Mouse (Mus musculus) neural tube, embryonic 15.5 days (tissue): ENCODE data around the gene Sac3d1. TPM values are rescaled to one million over a fixed set of nuclear protein-coding genes. Genes with fewer than 3 reads are reported as not detected.

ENCODE experiments used
- ATAC-seq: fragments of 200-750 bp; cut with Nextera tagmentation; 2 replicates; pipeline ENCODE4 v1.8.0; 2017; ENCODE audit warnings: mild to moderate bottlenecking, moderate TSS enrichment, moderate library complexity; ENCODE audit not compliant: low FRiP score
- H3K27ac ChIP-seq: fragments of 300-500 bp; sonication (generic); replicated peaks from 2 replicates; pipeline ENCODE4 v1.5.1; 2015; ENCODE audit warnings: mild to moderate bottlenecking, inconsistent platforms
- H3K27me3 ChIP-seq: fragments of 300-500 bp; sonication (generic); replicated peaks from 2 replicates; pipeline ENCODE4 v1.6.1; 2015; ENCODE audit warnings: inconsistent platforms
- H3K36me3 ChIP-seq: fragments of 300-500 bp; sonication (generic); 2 replicates; pipeline ENCODE4 v1.6.1; 2015; ENCODE audit warnings: inconsistent platforms
- H3K4me1 ChIP-seq: fragments of 300-500 bp; sonication (generic); 2 replicates; pipeline ENCODE4 v1.6.1; 2015; ENCODE audit warnings: inconsistent platforms
- H3K4me2 ChIP-seq: fragments of 300-500 bp; sonication (generic); 2 replicates; pipeline ENCODE4 v1.6.1; 2015; ENCODE audit warnings: inconsistent platforms, mild to moderate bottlenecking, moderate library complexity
- H3K4me3 ChIP-seq: fragments of 300-500 bp; sonication (generic); replicated peaks from 2 replicates; pipeline ENCODE4 v1.5.1; 2015; ENCODE audit warnings: mild to moderate bottlenecking, inconsistent platforms
- H3K9ac ChIP-seq: fragments of 300-500 bp; sonication (generic); replicated peaks from 2 replicates; pipeline ENCODE4 v1.6.1; 2015; ENCODE audit warnings: mild to moderate bottlenecking, inconsistent platforms
- H3K9me3 ChIP-seq: fragments of 300-500 bp; sonication (generic); replicated peaks from 2 replicates; pipeline ENCODE4 v1.6.1; 2016; ENCODE audit warnings: inconsistent platforms
- WGBS: fragments of 180-500 bp; shearing (Covaris S2); methylation state at CpG from one replicate; pipeline ENCODE4 v1.1.7; 2015; ENCODE audit warnings: mixed read lengths; 5-methylcytosine and 5-hydroxymethylcytosine counted together
- polyA plus RNA-seq: library from polyadenylated mRNA; unstranded; fragments of >200 nt; fragmentation: Nextera tagmentation; extraction: Ambion mirVana; gene quantifications from 2 replicates; pipeline ENCODE4 v1.2.1, GENCODE M21; 2015

Sac3d1 gene
- polyA plus RNA-seq: 52.7 and 53.4 TPM in 2 replicates

DNA sequence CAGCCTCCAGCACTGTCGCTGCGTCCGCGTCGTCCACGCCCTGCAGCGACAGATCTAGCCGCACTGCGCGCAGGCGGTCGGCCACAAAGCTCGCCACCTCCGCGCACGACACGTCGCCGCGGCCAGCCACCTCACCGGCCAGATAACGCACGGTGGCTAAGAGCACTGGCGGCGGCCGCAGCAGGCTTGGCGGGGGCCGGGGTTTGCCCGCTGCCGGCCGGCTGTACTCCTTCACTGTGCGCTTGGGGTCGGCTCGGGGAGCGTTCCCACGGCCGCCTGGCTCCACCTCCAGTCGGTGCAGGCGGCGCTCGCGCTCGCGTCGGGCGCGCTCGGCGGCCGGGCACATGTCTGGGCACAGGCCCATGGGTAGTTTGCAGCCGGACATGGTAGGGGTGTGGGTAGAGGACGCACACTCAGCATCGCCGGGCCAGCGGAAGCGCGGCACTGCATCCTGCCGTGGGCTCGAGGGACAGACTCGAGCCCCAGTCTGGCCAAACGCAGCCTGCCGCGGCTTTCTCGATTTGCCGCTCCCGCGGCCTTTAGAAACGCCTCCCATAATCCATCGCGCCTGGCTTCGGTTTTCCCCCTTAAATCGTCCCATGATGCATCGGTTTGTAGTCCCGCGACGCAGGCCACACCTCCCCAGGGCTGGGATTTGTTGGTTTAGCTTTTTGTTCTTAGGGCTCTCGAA, at the start of gene Sac3d1:
TSS of gene Sac3d1 (minus strand) at position 665 of the 691 bp plus-strand sequence.
- Histone ChIP-seq H3K36me3 (peaks cover 29% of the 10 kb centered on the region), H3K27ac (peak within 1 kb of the TSS; percentile 95), H3K9ac (peak within 1 kb of the TSS; percentile 78), H3K4me2 (peak within 1 kb of the TSS; percentile 92), H3K4me1 (peaks cover 30% of the 10 kb centered on the region), H3K9me3 (no peaks in the 10 kb centered on the region), H3K27me3 (no peaks in the 10 kb centered on the region), H3K4me3 (peak within 1 kb of the TSS; percentile 71)
- under 1% methylated on average over 77 of the region's 77 CpGs for WGBS
- ATAC-seq: peak; percentile 92

DNA sequence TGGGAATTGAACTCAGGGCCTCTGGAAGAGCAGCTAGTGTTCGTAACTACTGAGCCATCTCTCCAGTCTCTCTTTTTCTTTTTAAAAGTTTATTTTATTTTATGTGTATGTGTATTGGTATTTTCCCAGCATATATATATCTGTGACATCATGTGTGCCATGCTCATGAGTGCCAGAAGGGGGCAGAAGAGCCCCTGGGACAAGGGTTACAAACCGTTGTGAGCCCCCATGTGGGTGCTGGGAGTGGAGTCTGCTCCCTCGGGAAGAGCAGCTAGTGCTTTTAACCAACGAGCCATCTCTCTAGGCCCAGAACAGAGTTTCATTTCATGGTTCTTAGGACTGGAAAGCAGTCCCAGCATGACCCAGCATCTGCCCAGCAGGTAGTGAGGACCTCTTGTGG, 48.3 kb upstream of the Sac3d1 start:
- no peak overlapping the region for H3K9ac ChIP-seq
- ATAC-seq: no peak
- no peak overlapping the region for H3K4me2 ChIP-seq
- H3K27me3 ChIP-seq: no peaks in the 10 kb centered on the region
- no peaks in the 10 kb centered on the region for H3K9me3 ChIP-seq
- no peak overlapping the region for H3K27ac ChIP-seq
- 77% methylated on average over 4 of the region's 4 CpGs for WGBS
- no peak overlapping the region for H3K4me3 ChIP-seq
- H3K4me1 ChIP-seq: no peaks in the 10 kb centered on the region
- H3K36me3 ChIP-seq: no peaks in the 10 kb centered on the region

DNA sequence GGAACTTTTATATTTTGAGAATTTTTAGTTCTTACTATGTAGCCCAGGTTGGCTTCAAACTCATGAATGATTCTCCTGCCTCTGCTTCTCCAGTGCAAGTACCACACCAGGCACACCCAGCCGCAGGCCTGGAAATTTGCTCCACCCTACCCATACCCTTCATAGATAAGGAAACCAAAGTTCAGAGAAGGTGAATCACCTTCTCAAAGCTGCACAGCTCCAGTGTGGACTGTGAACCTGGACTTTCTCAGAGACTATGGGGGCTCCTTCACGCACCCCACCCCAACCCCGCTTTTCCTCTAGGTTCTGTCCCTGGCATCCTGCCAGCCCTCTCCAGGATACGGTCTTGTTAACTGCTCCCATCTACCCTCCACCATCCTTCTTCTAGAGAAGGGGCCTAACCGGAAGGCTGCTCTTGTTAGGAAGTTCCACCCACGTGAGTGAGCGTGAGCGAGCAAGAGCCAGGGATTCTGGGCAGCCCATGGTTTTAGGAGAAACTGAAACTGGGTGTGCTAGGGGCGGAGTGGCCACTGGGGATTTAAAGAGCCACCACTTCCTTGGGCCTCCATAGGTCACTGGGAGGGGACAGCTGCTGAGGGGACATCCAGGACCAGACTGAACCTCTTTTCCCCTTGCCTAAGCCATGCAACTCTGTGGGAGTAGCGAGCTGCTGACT, 45.6 kb upstream of the Sac3d1 start:
- H3K9me3 ChIP-seq: no peaks in the 10 kb centered on the region
- no peak overlapping the region for H3K4me2 ChIP-seq
- H3K4me3 ChIP-seq: no peak overlapping the region
- H3K27me3 ChIP-seq: no peaks in the 10 kb centered on the region
- WGBS: 72% methylated on average over 10 of the region's 10 CpGs
- no peak overlapping the region for H3K27ac ChIP-seq
- H3K9ac ChIP-seq: no peak overlapping the region
- no peak for ATAC-seq
- H3K36me3 ChIP-seq: no peaks in the 10 kb centered on the region
- H3K4me1 ChIP-seq: no peaks in the 10 kb centered on the region

DNA sequence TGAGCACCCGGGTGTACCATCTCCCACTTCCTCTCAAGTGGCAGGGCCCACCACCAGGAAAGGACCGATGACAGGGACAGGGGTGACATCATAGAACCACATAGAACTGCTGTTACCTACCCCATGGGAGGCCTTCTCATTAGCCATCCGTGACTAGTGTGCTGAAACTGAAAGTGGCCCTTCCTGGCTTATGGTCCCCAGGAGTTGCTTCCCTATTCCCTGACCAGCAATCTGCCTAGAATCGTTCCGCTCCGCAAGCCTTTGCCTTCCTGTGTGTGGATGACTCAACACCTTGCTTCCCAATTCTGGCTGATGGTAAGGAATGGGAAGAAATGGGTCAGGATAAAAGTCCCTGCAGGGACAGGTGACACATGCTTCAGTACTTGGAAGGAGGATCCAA, 38.8 kb upstream of the Sac3d1 start:
- H3K4me1 ChIP-seq: no peaks in the 10 kb centered on the region
- H3K4me2 ChIP-seq: no peak overlapping the region
- no peaks in the 10 kb centered on the region for H3K36me3 ChIP-seq
- H3K27ac ChIP-seq: no peak overlapping the region
- no peak overlapping the region for H3K4me3 ChIP-seq
- no peak for ATAC-seq
- no peaks in the 10 kb centered on the region for H3K27me3 ChIP-seq
- no peak overlapping the region for H3K9ac ChIP-seq
- no peaks in the 10 kb centered on the region for H3K9me3 ChIP-seq
- WGBS: 70% methylated on average over 6 of the region's 6 CpGs

DNA sequence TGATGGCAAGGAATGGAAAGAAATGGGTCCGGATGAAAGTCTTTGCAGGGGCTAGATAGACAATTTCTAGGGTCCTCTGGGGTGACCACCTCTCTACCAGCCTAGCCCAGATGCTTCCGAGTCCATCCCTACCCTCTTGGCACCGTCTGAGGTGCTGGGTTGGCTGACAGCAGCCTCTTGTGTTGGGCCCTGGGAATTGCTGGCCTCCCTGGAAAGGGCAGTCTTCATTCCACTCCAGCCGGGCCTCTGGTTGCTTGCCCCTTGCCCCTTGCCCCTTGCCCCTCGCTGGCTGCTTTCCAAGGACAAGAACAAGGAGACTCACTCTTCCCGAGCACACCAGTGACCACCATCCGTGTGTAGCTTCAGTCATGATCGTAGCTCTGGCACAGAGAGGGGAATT, 37.9 kb upstream of the Sac3d1 start:
- no peak overlapping the region for H3K4me2 ChIP-seq
- H3K4me3 ChIP-seq: no peak overlapping the region
- H3K27me3 ChIP-seq: no peaks in the 10 kb centered on the region
- H3K4me1 ChIP-seq: no peaks in the 10 kb centered on the region
- H3K27ac ChIP-seq: no peak overlapping the region
- WGBS: 66% methylated on average over 8 of the region's 8 CpGs
- no peak for ATAC-seq
- H3K36me3 ChIP-seq: no peaks in the 10 kb centered on the region
- no peak overlapping the region for H3K9ac ChIP-seq
- no peaks in the 10 kb centered on the region for H3K9me3 ChIP-seq

DNA sequence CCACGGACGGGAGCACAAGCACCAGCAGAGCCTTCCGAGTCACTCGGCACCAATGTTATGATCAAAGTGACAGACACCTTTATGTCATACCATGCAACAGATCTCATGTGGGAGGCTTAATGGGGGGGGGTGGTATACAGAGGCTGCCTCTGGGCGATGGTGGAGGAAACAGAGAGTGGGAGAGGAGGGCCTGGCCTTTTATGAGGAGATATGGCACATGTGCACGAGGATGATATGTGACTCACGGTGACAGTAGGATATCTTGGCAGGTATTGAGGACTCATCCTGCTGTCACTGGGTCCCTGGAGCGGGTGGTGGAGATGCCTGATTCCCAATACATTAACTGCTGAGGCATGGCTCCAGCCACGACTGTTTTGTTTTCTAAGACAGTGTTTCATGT, 36.7 kb upstream of the Sac3d1 start:
- Histone ChIP-seq H3K4me2 (no peak overlapping the region), H3K36me3 (no peaks in the 10 kb centered on the region), H3K4me3 (no peak overlapping the region), H3K27ac (no peak overlapping the region), H3K4me1 (no peaks in the 10 kb centered on the region), H3K27me3 (no peaks in the 10 kb centered on the region), H3K9ac (no peak overlapping the region), H3K9me3 (no peaks in the 10 kb centered on the region)
- no peak for ATAC-seq
- 90% methylated on average over 9 of the region's 9 CpGs for WGBS

DNA sequence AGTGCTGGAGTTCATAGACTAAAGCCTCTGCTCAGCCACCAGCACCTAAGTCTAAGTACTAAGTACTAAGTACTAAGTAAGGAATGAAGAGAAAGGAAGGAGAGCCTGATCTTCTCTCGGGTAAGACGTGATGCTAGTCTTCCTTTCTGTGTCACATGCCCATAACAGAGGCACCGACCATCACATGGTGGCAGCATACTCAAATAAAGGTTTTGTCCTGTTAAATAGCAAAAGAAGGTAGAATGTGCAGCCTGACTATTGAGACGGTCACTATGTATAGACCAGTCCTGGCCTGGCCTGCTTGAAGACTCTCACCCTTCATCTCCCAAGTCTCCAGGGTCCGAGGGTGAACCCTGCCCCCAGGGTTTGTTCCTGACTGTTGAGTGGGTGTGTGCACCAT, 26.4 kb upstream of the Sac3d1 start:
- no peaks in the 10 kb centered on the region for H3K27me3 ChIP-seq
- ATAC-seq: no peak
- WGBS: 81% methylated on average over 5 of the region's 5 CpGs

DNA sequence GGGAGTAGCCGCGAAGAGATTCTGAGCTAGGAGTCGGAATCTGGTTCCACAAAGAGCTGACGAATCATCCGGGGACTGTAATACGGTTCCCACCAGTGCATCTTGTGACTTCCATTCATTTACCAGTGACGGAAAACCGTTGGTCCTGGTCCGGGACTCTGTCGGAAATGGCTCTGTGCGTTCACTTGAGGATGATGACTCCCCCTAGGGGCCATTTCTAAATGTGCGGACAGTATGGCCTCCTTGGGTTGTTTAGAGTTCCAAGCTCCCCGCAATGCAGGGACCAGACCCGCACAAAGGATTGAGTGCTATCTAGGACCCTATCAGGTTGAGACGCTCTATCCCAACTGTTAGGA, 22.9 kb upstream of the Sac3d1 start, which contains the start of gene Arl2:
TSS of gene Arl2 (minus strand) at position 155 of the 356 bp plus-strand sequence.
- no peaks in the 10 kb centered on the region for H3K27me3 ChIP-seq
- H3K4me3 ChIP-seq: peak within 1 kb of the TSS; percentile 72
- H3K27ac ChIP-seq: peak within 1 kb of the TSS; percentile 100
- H3K36me3 ChIP-seq: peaks cover 12% of the 10 kb centered on the region
- peak within 1 kb of the TSS; percentile 87 for H3K4me2 ChIP-seq
- peaks cover 19% of the 10 kb centered on the region for H3K4me1 ChIP-seq
- ATAC-seq: peak; percentile 78
- H3K9ac ChIP-seq: peak within 1 kb of the TSS; percentile 92
- H3K9me3 ChIP-seq: no peaks in the 10 kb centered on the region
- under 1% methylated on average over 15 of the region's 15 CpGs for WGBS

More for the DNA sequence above, 26.4 kb upstream of the Sac3d1 start:
- Histone ChIP-seq H3K4me2 (no peak overlapping the region), H3K27ac (no peak overlapping the region), H3K9me3 (no peaks in the 10 kb centered on the region), H3K36me3 (no peaks in the 10 kb centered on the region), H3K9ac (no peak overlapping the region), H3K4me3 (no peak overlapping the region), H3K4me1 (peaks cover 14% of the 10 kb centered on the region)

DNA sequence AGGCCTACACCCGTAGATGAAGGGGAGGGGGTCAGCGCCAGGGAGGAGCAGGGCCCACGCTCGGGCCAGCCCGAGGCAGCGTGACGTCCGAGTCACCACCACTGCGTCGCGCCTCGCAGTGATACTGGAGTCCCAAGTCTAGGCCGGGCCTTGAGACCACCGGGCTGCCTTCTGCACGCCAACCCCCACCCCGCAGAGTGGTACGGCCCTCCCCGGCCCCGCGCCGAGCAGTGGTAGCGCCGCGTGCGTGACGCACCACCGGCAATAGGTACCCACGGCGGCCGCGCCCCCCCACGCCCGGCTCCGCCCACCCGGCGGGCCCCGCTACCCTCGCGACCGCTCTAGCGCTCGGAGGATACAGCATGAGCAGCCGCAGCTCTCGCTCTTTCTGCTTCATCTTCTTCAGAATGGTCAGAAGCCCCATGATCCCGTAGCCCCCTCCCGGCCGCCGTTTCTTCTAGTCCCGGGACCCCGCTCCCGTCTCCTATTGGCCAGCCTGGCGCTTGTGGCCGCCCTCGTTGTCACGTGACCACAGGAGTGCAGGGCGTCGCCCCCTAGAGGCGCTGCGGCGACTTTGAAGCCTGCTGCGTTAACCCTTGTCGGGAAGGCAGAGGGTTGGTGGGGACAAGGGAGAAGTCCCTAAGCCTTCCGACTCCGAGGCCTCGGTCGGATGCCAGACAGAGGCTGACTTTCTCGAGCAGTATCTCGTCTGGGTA, 22.4 kb upstream of the Sac3d1 start, which contains the start of gene Batf2:
TSS of gene Batf2 (plus strand) at position 306 of the 716 bp plus-strand sequence.
- H3K4me1 ChIP-seq: peaks cover 19% of the 10 kb centered on the region
- peaks cover 16% of the 10 kb centered on the region for H3K36me3 ChIP-seq
- H3K4me3 ChIP-seq: peak within 1 kb of the TSS; percentile 72
- ATAC-seq: peak; percentile 93
- no peaks in the 10 kb centered on the region for H3K9me3 ChIP-seq
- under 1% methylated on average over 66 of the region's 68 CpGs for whole genome bisulfite sequencing
- H3K9ac ChIP-seq: peak within 1 kb of the TSS; percentile 92
- peak within 1 kb of the TSS; percentile 87 for H3K4me2 ChIP-seq
- H3K27me3 ChIP-seq: no peaks in the 10 kb centered on the region
- H3K27ac ChIP-seq: peak within 1 kb of the TSS; percentile 100

DNA sequence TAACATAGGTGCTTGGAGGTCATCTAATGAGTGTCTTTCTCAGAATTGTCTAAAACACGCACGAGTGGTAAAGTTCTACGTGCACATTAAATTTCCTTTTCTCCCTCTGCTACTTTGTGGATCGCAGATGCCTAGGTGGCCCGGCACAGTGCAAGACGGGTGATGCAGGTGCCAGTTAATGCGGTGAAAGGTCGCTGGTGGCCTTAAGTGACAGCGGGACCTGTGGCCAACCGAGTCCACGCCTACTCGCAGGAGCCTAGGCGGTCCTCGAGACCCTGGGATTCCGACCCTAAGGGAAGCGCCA, 21.9 kb upstream of the Sac3d1 start:
- no peaks in the 10 kb centered on the region for H3K9me3 ChIP-seq
- H3K4me3 ChIP-seq: peak overlapping the region; percentile 72
- H3K36me3 ChIP-seq: peaks cover 21% of the 10 kb centered on the region
- H3K27me3 ChIP-seq: no peaks in the 10 kb centered on the region
- peaks cover 19% of the 10 kb centered on the region for H3K4me1 ChIP-seq
- H3K4me2 ChIP-seq: peak overlapping the region; percentile 87
- 5% methylated on average over 16 of the region's 16 CpGs for WGBS
- H3K9ac ChIP-seq: peak overlapping the region; percentile 92
- no peak for ATAC-seq
- peak overlapping the region; percentile 100 for H3K27ac ChIP-seq

DNA sequence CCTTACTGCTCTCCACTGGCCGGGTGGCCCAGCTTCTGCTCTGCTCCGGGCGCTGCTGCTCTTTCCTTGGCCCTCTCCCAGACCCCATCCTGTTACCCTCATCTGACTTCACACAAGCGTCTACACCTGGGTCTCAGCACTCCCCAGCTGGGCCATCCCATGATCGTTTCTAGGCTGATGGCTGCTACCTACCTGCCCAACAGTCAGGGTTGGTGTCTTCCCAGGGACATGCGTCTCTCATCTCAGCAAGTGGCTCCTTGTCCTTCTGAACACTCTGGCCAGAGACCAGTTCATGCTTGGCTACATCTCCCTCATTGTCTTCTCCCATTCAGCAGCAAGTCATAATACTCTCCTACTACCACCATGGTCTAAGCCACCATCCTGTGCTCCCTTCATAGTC, 21.3 kb upstream of the Sac3d1 start:
- Histone ChIP-seq H3K27me3 (no peaks in the 10 kb centered on the region), H3K4me3 (peak overlapping the region; percentile 72), H3K27ac (peak overlapping the region; percentile 100), H3K36me3 (peaks cover 27% of the 10 kb centered on the region), H3K4me2 (peak overlapping the region; percentile 87), H3K9ac (peak overlapping the region; percentile 92), H3K4me1 (peaks cover 19% of the 10 kb centered on the region), H3K9me3 (no peaks in the 10 kb centered on the region)
- 96% methylated on average over 6 of the region's 6 CpGs for WGBS
- no peak for ATAC-seq

DNA sequence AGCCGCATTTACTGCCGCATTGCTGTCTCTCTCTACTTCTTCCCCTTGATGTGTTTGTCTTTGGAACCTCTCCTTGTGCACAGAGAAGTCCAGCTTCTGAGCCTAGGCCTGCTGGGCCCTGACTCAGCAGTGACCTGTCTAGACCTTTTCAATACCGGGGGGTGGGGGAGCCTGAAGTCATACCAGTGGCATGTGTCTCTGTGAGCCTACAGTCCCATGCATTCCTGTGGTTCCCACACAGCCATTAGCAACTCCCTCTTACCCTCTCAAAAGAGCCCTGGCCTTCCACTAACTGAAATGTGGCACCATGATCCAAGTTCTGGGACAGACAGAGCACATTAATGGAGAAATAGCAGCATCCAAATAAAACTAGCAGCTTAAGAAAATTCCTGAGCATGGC, 17.9 kb upstream of the Sac3d1 start:
- WGBS: 92% methylated on average over 3 of the region's 3 CpGs
- Histone ChIP-seq H3K4me1 (peaks cover 12% of the 10 kb centered on the region), H3K9ac (no peak overlapping the region), H3K4me3 (no peak overlapping the region), H3K4me2 (no peak overlapping the region), H3K36me3 (peaks cover 35% of the 10 kb centered on the region), H3K9me3 (no peaks in the 10 kb centered on the region), H3K27me3 (no peaks in the 10 kb centered on the region), H3K27ac (no peak overlapping the region)
- no peak for ATAC-seq
